ENCODE assay signal across 8 mouse cellular contexts in the genomic region with DNA sequence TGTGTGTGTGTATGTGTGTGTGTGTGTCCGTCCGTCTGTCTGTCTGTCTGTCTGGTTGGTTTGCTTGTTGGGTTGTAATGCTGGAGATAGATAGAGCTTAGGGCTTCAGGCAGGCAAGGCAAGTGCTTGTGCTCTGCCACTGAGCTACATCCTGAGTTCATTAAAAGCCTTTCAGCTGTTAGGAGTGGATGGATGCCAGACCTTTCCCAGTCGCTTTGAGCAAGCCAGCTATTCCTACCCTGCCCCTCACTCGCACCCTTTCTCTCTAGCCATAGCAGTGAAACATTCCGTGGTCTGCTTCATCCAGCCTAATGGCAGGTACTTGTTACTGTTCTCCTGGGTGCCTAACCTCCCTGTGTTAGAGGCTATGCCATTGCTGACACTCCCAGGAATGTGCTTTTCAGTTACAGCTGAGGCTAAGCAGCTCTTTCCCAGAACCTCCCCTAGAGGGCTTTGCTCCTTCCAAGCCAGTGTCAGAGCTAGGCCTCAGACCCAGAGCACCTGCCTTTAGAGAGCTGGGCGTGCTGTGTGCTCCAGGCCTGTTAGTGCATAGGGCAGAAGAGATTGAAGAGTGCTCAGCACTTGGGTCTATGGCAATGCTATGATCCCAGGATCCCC. TPM values are rescaled to one million over a fixed set of nuclear protein-coding genes. Genes with fewer than 3 reads are reported as not detected.
DNase-seq lines count a peak whose midpoint lies in the region; ATAC-seq and TF ChIP-seq lines count a peak whose summit lies in the region.

No protein-coding gene starts in this region.

- no peak overlapping the region for H3K9ac ChIP-seq in kidney, embryonic 14.5 days (ENCODE audit: low read depth, low read length)
- H3K9ac ChIP-seq in hindbrain, embryonic 16.5 days (ENCODE audit: low read depth, low read length), result no peak overlapping the region

- no peak for TF ChIP-seq POLR2A in myocyte (IDR thresholded peaks at IDR 0.05; ENCODE audit: insufficient read length, low read depth)

- no peaks in the 10 kb centered on the region for H3K27me3 ChIP-seq in kidney, embryonic 14.5 days (ENCODE audit: control insufficient read depth, insufficient read depth, low read length)
- no peaks in the 10 kb centered on the region for H3K27me3 ChIP-seq in hindbrain, embryonic 16.5 days (replicated peaks; ENCODE audit: control insufficient read depth, insufficient read depth, low read length)
- H3K27me3 ChIP-seq in myocyte (ENCODE audit: control insufficient read depth, insufficient read depth, insufficient read length), result no peaks in the 10 kb centered on the region

- H3K9me3 ChIP-seq in kidney, embryonic 14.5 days (ENCODE audit: control insufficient read depth, low read length), result no peaks in the 10 kb centered on the region
- no peaks in the 10 kb centered on the region for H3K9me3 ChIP-seq in hindbrain, embryonic 16.5 days (ENCODE audit: control insufficient read depth, low read length)

- H3K4me1 ChIP-seq in kidney, embryonic 14.5 days (ENCODE audit: control insufficient read depth, insufficient read depth, low read length), result no peaks in the 10 kb centered on the region
- peaks cover 27% of the 10 kb centered on the region for H3K4me1 ChIP-seq in brown adipose tissue, adult 24 weeks (ENCODE audit: control insufficient read depth, insufficient read depth, insufficient read length, low read length)
- no peaks in the 10 kb centered on the region; the same call in 1 of the 2 replicates for H3K4me1 ChIP-seq in hindbrain, embryonic 16.5 days (ENCODE audit: control insufficient read depth, insufficient read depth, low read depth, low read length)

- H3ac ChIP-seq in myocyte (ENCODE audit: control insufficient read depth, insufficient read length), result no peak overlapping the region

- WGBS in kidney, embryonic 14.5 days, result 80% methylated on average over 6 of the region's 6 CpGs
- WGBS in hindbrain, embryonic 16.5 days, result 71% methylated on average over 6 of the region's 6 CpGs

- H3K4me2 ChIP-seq in kidney, embryonic 14.5 days (replicated peaks; ENCODE audit: low read depth, low read length), result no peak overlapping the region
- no peak overlapping the region for H3K4me2 ChIP-seq in hindbrain, embryonic 16.5 days (ENCODE audit: low read length)
- no peak overlapping the region for H3K4me2 ChIP-seq in myocyte (ENCODE audit: low read depth)

- H3K27ac ChIP-seq in kidney, embryonic 14.5 days (ENCODE audit: low read depth, low read length), result no peak overlapping the region; the same call in 1 of the 2 replicates
- peak overlapping the region; percentile 56 for H3K27ac ChIP-seq in brown adipose tissue, adult 24 weeks (replicated peaks; ENCODE audit: low read depth, low read length)
- peak overlapping the region; percentile 61 for H3K27ac ChIP-seq in hindbrain, embryonic 16.5 days (ENCODE audit: low read depth, low read length)

- H3K36me3 ChIP-seq in kidney, embryonic 14.5 days (ENCODE audit: control insufficient read depth, insufficient read depth, low read length), result 0 out of 2 replicates have a peak, but pooled peaks cover 2% of the 10 kb centered on the region
- H3K36me3 ChIP-seq in hindbrain, embryonic 16.5 days (ENCODE audit: control insufficient read depth, insufficient read depth, low read length), result no peaks in the 10 kb centered on the region
- H3K36me3 ChIP-seq in myocyte (ENCODE audit: control insufficient read depth, insufficient read depth), result peaks cover 8% of the 10 kb centered on the region

- no peak for ATAC-seq in kidney, embryonic 14.5 days (ENCODE audit: low FRiP score, low TSS enrichment)
- ATAC-seq in hindbrain, embryonic 16.5 days, result no peak

- DNase-seq in kidney, adult 9 months, result peak; percentile 37
- DNase-seq in left cerebral cortex, adult 18-20 months (ENCODE audit: low spot score in 2 of 2), result no peak
- DNase-seq in cerebellum, postnatal 36 days, result no peak
- DNase-seq in spleen, postnatal 4 days (ENCODE audit: low spot score in 2 of 2), result no peak

- no peaks in the 10 kb centered on the region for H3K79me2 ChIP-seq in myocyte (ENCODE audit: control insufficient read depth, insufficient read depth)

- H3K4me3 ChIP-seq in kidney, embryonic 14.5 days (ENCODE audit: low read length), result no peak overlapping the region
- H3K4me3 ChIP-seq in brown adipose tissue, adult 24 weeks (ENCODE audit: insufficient read depth, low read depth, low read length), result no peak overlapping the region
- H3K4me3 ChIP-seq in hindbrain, embryonic 16.5 days (ENCODE audit: low read length), result no peak overlapping the region
- no peak overlapping the region for H3K4me3 ChIP-seq in myocyte

TF ChIP-seq in myocyte, 11 proteins besides CTCF, POLR2A, EP300 and RAD21:
- TF ChIP-seq REST (IDR thresholded peaks at IDR 0.05; ENCODE audit: insufficient read depth, insufficient read length) (no peak), SRF (IDR thresholded peaks at IDR 0.05; ENCODE audit: control insufficient read depth, insufficient read length, low read depth) (no peak), MYOD1 (IDR thresholded peaks at IDR 0.05; ENCODE audit: control insufficient read depth in 1 of 3, insufficient read length in 2 of 3, low read depth in 2 of 3) (peak in 1 of 3 experiments; percentile 30), USF1 (IDR thresholded peaks at IDR 0.05; ENCODE audit: low read depth) (no peak), POLR2AphosphoS2 (IDR thresholded peaks at IDR 0.05; ENCODE audit: insufficient read length, low read depth) (no peak), TCF3 (IDR thresholded peaks at IDR 0.05; ENCODE audit: insufficient read length, low read depth) (no peak), TCF12 (IDR thresholded peaks at IDR 0.05; ENCODE audit: insufficient read depth, poor library complexity, severe bottlenecking) (no peak), E2F4 (IDR thresholded peaks at IDR 0.05; ENCODE audit: insufficient read depth) (no peak), CEBPB (IDR thresholded peaks at IDR 0.05; ENCODE audit: insufficient read depth, poor library complexity, severe bottlenecking) (no peak), MYOG (IDR thresholded peaks at IDR 0.05; ENCODE audit: control insufficient read depth in 1 of 3, insufficient read depth in 1 of 3, insufficient read length in 2 of 3, low read depth in 2 of 3) (peak in 2 of 3 experiments; percentile 31 to 49), MAX (IDR thresholded peaks at IDR 0.05; ENCODE audit: low read depth) (no peak)

RNA-seq across cellular contexts. Expression of gene Slc35b1, which starts 18.1 kb away (rescaled TPM):
- 94.4 and 111 TPM in 2 replicates for polyA plus RNA-seq in kidney, embryonic 14.5 days (2014; fragmentation: Nextera tagmentation; extraction: Ambion mirVana)
- 36.4 and 42.8 TPM in 2 replicates for polyA plus RNA-seq in brown adipose tissue, adult 24 weeks (2012; ENCODE audit: insufficient read depth, insufficient read length, missing spikeins)
- polyA plus RNA-seq in hindbrain, embryonic 16.5 days (2015; fragmentation: Nextera tagmentation; extraction: Ambion mirVana), result 142 and 147 TPM in 2 replicates
- 66.7 TPM for polyA plus RNA-seq in myocyte (2012; fragmentation: generic; extraction: Trizol)
- total RNA-seq in left cerebral cortex, adult 18-20 months (2021), result 10 to 100 TPM; 56.8 to 60.3 TPM

RNA-seq across cellular contexts. Expression of gene Fam117a, which starts 29.6 kb away (rescaled TPM):
- 11.9 and 13.0 TPM in 2 replicates for polyA plus RNA-seq in kidney, embryonic 14.5 days (2014; fragmentation: Nextera tagmentation; extraction: Ambion mirVana)
- polyA plus RNA-seq in brown adipose tissue, adult 24 weeks (2012; ENCODE audit: insufficient read depth, insufficient read length, missing spikeins), result 11.0 and 14.8 TPM in 2 replicates
- polyA plus RNA-seq in hindbrain, embryonic 16.5 days (2015; fragmentation: Nextera tagmentation; extraction: Ambion mirVana), result 3.0 and 3.1 TPM in 2 replicates
- 9.7 TPM for polyA plus RNA-seq in myocyte (2012; fragmentation: generic; extraction: Trizol)
- total RNA-seq in left cerebral cortex, adult 18-20 months (2021), result 1 to 10 TPM; 3.5 to 4.3 TPM

RNA-seq across cellular contexts. Expression of gene Spop, which starts 47.5 kb away (rescaled TPM):
- polyA plus RNA-seq in kidney, embryonic 14.5 days (2014; fragmentation: Nextera tagmentation; extraction: Ambion mirVana), result 71.4 and 112 TPM in 2 replicates
- polyA plus RNA-seq in brown adipose tissue, adult 24 weeks (2012; ENCODE audit: insufficient read depth, insufficient read length, missing spikeins), result 83.2 and 94.8 TPM in 2 replicates
- polyA plus RNA-seq in hindbrain, embryonic 16.5 days (2015; fragmentation: Nextera tagmentation; extraction: Ambion mirVana), result 222 and 250 TPM in 2 replicates
- 54.8 TPM for polyA plus RNA-seq in myocyte (2012; fragmentation: generic; extraction: Trizol)
- total RNA-seq in left cerebral cortex, adult 18-20 months (2021), result 100 to 1,000 TPM; 174 to 182 TPM

RNA-seq across cellular contexts. Expression of gene Kat7, which starts 56.3 kb away (rescaled TPM):
- 55.5 and 80.1 TPM in 2 replicates for polyA plus RNA-seq in kidney, embryonic 14.5 days (2014; fragmentation: Nextera tagmentation; extraction: Ambion mirVana)
- 21.0 and 25.9 TPM in 2 replicates for polyA plus RNA-seq in brown adipose tissue, adult 24 weeks (2012; ENCODE audit: insufficient read depth, insufficient read length, missing spikeins)
- 61.5 and 67.2 TPM in 2 replicates for polyA plus RNA-seq in hindbrain, embryonic 16.5 days (2015; fragmentation: Nextera tagmentation; extraction: Ambion mirVana)
- polyA plus RNA-seq in myocyte (2012; fragmentation: generic; extraction: Trizol), result 52.2 TPM
- 10 to 100 TPM; 75.7 to 81.8 TPM for total RNA-seq in left cerebral cortex, adult 18-20 months (2021)
